Mouse (Mus musculus): Measurements from ENCODE around the gene C1qtnf2. TPM values are rescaled to one million over a fixed set of nuclear protein-coding genes. Genes with fewer than 3 reads are reported as not detected.

The C1qtnf2 gene
- polyA plus RNA-seq, 1 experiment: 5.9 TPM

GRCm38 (mm10) chr11:43528078-43528682, 54.1 kb downstream of the C1qtnf2 start:
- Histone ChIP-seq H3K27ac (ENCODE audit: insufficient read depth, low read length) (no peak overlapping the region), H3K4me1 (ENCODE audit: control insufficient read depth, insufficient read depth, low read length) (no peaks in the 10 kb centered on the region), H3K4me3 (ENCODE audit: insufficient read depth, low read length) (peak overlapping the region; percentile 58)
- TF ChIP-seq POLR2A (IDR thresholded peaks at IDR 0.05; ENCODE audit: low read depth, low read length) (no peak), CTCF (IDR thresholded peaks at IDR 0.05; ENCODE audit: borderline replicate concordance, insufficient read depth, low read length) (no peak)

DNA sequence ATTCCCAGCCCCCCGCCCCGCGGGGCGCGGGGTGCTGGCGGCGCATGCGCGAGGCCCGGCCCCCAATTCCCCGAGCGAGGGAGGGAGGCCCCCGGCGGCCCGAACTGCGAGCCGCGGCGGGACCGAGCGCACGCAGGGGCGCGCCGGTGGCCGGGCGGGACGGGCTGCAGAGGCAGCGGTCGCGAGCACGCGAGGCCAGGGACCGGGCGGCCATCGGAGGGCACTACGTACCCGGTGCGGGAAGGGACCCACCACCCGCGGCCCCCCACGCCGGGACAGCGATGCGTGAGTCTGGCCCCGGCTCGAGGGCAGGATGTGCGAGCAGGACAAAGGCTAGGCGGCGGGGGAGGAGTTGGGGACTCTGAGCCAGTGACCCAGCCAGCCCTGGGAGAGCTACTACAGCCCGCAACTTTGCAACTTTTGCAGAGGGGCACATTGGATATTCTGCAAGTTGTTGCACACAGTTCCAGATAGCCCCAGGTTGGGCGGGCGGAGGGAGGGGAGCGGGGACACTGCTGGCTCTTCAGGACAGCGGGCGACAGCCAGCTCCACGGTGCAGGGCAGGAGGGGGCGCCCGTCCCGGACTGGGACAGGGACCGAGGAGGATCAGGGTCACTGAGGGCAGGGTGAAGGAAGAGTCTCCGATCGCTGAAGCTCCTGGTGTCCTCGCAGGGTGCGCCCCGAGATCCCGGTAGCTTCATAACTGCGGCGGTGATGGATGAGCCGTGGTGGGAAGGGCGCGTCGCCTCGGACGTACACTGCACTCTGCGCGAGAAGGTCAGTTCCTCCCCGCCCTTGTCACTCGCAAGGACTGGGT, 54.8 kb downstream of the C1qtnf2 start, which contains the start of gene Ccnjl:
Gene Ccnjl (plus strand): TSS at position 102 of the 817 bp plus-strand sequence.
- H3K4me1 ChIP-seq (ENCODE audit: control insufficient read depth, insufficient read depth, low read length): no peaks in the 10 kb centered on the region
- H3K4me3 ChIP-seq (ENCODE audit: insufficient read depth, low read length): peak within 1 kb of the TSS; percentile 58
- no peak within 1 kb of the TSS for H3K27ac ChIP-seq (ENCODE audit: insufficient read depth, low read length)
- TF ChIP-seq POLR2A (IDR thresholded peaks at IDR 0.05; ENCODE audit: low read depth, low read length) (no peak), CTCF (IDR thresholded peaks at IDR 0.05; ENCODE audit: borderline replicate concordance, insufficient read depth, low read length) (peak; percentile 41; the same call in 1 of the 2 replicates)

DNA sequence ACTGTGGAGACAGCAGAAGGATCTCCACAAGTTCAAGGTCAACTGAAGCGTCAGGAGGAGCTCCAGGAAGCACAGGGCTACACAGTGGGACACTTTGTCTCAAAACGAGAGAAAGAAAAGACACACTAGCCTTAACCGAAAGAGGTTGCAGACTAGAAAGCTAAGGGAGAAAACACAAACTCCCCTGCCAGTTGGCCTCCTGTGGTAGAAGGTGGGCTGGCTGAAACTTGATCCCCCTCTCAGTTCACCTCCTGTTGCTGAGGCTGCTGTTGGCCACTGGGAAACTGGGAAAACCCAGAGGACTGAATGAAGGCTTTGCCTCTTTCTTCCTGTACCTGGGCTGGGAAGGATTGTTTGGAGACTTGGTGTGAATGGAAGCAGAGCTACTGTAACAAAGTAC, 56.0 kb downstream of the C1qtnf2 start:
- no peak overlapping the region for H3K4me3 ChIP-seq (ENCODE audit: insufficient read depth, low read length)
- H3K27ac ChIP-seq (ENCODE audit: insufficient read depth, low read length): no peak overlapping the region
- TF ChIP-seq CTCF (IDR thresholded peaks at IDR 0.05; ENCODE audit: borderline replicate concordance, insufficient read depth, low read length): no peak
- TF ChIP-seq POLR2A (IDR thresholded peaks at IDR 0.05; ENCODE audit: low read depth, low read length): no peak
- no peaks in the 10 kb centered on the region for H3K4me1 ChIP-seq (ENCODE audit: control insufficient read depth, insufficient read depth, low read length)

- Histone ChIP-seq H3K27ac (ENCODE audit: insufficient read depth, low read length) (no peak overlapping the region), H3K4me1 (ENCODE audit: control insufficient read depth, insufficient read depth, low read length) (no peaks in the 10 kb centered on the region), H3K4me3 (ENCODE audit: insufficient read depth, low read length) (no peak overlapping the region)
- TF ChIP-seq POLR2A (IDR thresholded peaks at IDR 0.05; ENCODE audit: low read depth, low read length) (no peak), CTCF (IDR thresholded peaks at IDR 0.05; ENCODE audit: borderline replicate concordance, insufficient read depth, low read length) (no peak)
Observed at GRCm38 (mm10) chr11:43531619-43532018, 57.5 kb downstream of the C1qtnf2 start.

GRCm38 (mm10) chr11:43537074-43537473, 63.0 kb downstream of the C1qtnf2 start:
- no peak overlapping the region for H3K27ac ChIP-seq (ENCODE audit: insufficient read depth, low read length)
- H3K4me3 ChIP-seq (ENCODE audit: insufficient read depth, low read length): no peak overlapping the region
- TF ChIP-seq CTCF (IDR thresholded peaks at IDR 0.05; ENCODE audit: borderline replicate concordance, insufficient read depth, low read length): no peak
- TF ChIP-seq POLR2A (IDR thresholded peaks at IDR 0.05; ENCODE audit: low read depth, low read length): no peak
- H3K4me1 ChIP-seq (ENCODE audit: control insufficient read depth, insufficient read depth, low read length): no peaks in the 10 kb centered on the region

DNA sequence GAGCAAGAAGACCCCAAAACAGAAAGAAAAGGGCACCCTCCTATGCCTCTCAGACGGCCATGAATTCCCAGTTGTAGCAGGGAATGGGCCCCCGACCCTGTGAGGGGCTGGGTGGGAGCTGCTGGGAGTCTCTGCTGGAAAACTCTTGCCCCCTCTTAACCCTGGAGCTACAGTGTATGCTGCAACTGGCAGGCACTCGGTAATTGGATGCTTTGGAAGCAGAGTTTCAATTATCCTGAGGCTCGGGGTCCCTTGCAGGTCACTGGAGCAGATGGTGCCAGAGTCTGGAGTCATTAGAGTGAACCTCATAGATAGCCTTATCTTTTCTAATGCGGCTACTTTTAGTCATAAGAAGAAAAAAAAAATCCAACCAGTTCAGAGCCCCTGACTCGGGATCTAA, 65.8 kb downstream of the C1qtnf2 start:
- TF ChIP-seq POLR2A (IDR thresholded peaks at IDR 0.05; ENCODE audit: low read depth, low read length) (no peak), CTCF (IDR thresholded peaks at IDR 0.05; ENCODE audit: borderline replicate concordance, insufficient read depth, low read length) (no peak)
- no peak overlapping the region for H3K27ac ChIP-seq (ENCODE audit: insufficient read depth, low read length)
- no peaks in the 10 kb centered on the region for H3K4me1 ChIP-seq (ENCODE audit: control insufficient read depth, insufficient read depth, low read length)
- no peak overlapping the region for H3K4me3 ChIP-seq (ENCODE audit: insufficient read depth, low read length)

Other genes with a start within 250 kb of the C1qtnf2 start
- 40.7 and 57.0 TPM in 2 replicates for gene Pttg1, start 48.0 kb upstream of the C1qtnf2 start, polyA plus RNA-seq (2011; ENCODE audit: insufficient read length, low read depth, missing spikeins)
- 34.7 and 42.0 TPM in 2 replicates for gene Slu7, start 40.5 kb upstream of the C1qtnf2 start, polyA plus RNA-seq (2011; ENCODE audit: insufficient read length, low read depth, missing spikeins)
- gene Ccnjl, start 54.5 kb downstream of the C1qtnf2 start, polyA plus RNA-seq (2011; ENCODE audit: insufficient read length, low read depth, missing spikeins): 0.26 and 0.43 TPM in 2 replicates
- gene 4933415A04Rik, start 112.8 kb downstream of the C1qtnf2 start, polyA plus RNA-seq (2011; ENCODE audit: insufficient read length, low read depth, missing spikeins): not detected in 2 replicates
- not detected in 2 replicates for gene Fabp6, start 127.3 kb downstream of the C1qtnf2 start, polyA plus RNA-seq (2011; ENCODE audit: insufficient read length, low read depth, missing spikeins)
- gene Pwwp2a, start 207.7 kb downstream of the C1qtnf2 start, polyA plus RNA-seq (2011; ENCODE audit: insufficient read length, low read depth, missing spikeins): 23.9 and 27.6 TPM in 2 replicates